Mouse (Mus musculus): ENCODE results near the gene Gss.

Gss gene

DNA sequence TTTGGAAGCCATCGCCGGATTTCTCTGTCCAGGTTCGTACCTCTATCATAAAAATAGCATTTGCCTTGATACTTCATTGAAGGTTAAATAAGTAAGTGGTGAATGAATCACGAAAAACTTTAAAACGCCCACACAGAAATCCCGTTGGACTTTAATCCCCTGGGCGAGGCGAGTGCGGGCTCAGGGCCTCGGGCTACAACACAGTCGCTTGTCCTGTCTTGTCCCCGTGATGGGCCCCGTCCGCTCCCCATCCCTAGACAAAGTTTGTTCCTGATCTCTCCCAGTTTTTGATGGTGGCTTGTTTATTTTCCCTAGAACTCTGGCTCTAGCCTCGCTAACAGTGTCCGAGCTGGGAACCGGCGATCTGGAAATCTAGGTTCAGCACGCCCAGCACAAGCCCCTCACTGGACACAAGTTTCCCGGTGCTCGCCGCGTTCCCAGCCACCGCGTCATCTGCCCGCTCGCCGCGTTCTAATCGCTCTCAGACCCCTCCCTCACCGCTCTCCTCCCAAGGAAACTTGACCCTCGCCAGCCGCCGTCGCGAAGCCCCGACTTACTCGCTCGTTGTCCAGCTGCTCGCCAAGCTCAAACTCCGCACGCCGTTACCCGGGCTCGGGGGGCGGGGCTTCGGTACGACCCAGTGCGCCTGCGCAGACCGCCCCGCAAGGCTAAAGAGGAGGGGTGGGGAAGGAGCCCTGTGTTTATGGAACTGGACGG, at the start of gene Gss:
TSS of gene Gss (minus strand) at position 674 of the 717 bp plus-strand sequence.
- DNase-seq (ENCODE audit: low spot score): peak; percentile 100

DNA sequence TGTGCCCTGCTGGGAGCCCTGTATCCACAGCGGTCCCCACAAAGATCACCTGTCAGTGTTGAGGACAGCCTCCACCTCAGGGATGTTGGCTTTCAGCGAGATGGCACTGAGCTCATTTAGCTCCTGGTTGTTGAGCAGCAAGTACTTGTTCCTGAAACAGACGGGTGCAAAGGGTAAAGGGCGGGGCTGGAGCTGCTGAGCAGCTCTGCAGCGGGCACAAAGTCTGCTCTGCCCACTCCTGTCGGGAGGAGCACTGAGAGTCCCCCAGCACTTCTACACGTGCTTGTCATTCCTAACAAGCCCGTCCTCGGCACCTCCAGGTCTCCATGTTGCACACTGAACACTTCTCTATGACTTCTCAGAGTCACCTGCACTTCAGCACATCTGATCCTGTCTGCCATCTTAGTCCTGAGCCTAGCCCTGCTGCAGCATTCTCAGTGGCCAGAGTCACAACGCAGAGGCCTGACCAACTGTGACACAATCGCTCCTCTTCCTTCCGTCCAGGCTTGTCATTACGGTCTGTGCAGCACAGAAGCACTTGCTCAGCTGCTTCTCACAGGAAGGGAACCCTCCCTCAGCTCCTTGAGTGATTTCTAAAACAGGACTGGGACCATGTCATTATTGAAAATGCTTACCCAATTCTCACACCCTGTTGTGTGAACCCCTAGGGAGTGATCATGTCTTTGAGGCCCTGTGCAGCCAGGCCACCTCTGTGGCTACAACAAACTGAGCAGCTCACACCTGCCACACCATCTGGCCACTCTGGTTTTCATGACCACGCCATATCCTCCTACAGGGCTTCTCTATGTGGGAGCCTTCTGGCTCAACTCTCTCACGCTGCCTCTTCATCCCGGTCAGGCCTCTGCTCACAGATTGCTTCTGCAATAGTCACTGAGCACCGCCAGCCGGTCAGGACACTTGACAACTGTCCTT, 49.2 kb upstream of the Gss start:
- no peak for DNase-seq (ENCODE audit: low spot score)

DNA sequence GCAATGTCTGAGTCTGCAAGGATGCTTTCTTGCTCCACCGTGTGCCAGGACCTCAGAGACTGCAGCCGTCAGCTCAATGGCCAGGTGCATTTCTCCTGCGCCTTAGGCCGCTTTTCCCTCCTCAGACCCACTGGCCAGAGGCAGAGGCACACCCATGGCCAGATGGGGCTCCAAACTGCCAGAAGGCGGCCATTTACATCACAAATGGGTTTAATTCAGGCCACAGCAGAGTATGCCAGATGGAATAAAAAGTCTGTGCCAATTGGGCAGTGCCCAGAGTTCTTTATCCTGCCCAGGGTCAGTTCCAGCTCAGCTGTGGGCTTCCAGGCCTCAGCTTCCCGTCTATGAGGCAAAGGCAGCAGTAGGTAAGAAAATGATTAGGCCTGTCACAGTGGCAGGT, 48.0 kb upstream of the Gss start:
- DNase-seq (ENCODE audit: low spot score): no peak

DNA sequence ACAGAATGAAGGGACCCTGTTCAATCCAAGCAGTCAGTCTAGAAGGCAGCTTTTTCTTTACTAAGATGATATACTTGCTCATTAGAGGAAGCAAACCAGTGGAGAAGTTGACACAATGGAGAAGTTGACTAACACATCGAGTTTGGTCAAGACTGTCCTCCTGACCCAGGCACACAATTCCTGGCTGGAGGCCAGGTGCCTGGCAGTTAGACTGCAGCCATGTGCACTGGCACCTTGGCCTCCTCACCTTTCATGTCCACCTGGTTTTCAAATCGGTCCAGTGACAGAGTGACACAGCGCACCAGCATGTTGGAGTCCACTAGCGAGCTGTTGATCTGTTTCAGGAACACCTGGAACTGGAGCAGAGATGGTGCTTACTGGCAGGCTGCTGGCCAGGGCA, 44.8 kb upstream of the Gss start:
- DNase-seq (ENCODE audit: low spot score): no peak

- no peak for DNase-seq (ENCODE audit: low spot score)
These were observed 44.3 kb upstream of the Gss start for GRCm38 (mm10) chr2:155636881-155637280.

DNA sequence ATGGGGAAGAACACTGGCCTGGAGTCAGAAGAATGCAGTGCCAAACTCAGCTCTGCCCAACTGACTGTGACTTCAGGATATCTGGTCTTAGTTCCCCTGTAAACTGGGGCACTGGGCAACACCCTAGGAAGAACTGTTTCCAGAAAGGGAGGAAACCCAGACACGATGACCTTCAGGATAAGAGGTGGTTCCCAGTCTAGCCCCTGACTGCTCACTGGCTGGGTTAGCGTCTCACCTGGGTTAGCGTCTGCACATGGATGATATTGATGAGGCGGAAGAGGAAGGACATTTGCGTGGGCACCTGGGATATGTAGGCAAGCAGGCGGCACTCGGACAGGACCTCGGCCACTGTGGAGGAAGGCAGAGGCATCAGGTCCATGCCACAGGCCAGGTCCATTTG, 43.4 kb upstream of the Gss start:
- no peak for DNase-seq (ENCODE audit: low spot score)

DNA sequence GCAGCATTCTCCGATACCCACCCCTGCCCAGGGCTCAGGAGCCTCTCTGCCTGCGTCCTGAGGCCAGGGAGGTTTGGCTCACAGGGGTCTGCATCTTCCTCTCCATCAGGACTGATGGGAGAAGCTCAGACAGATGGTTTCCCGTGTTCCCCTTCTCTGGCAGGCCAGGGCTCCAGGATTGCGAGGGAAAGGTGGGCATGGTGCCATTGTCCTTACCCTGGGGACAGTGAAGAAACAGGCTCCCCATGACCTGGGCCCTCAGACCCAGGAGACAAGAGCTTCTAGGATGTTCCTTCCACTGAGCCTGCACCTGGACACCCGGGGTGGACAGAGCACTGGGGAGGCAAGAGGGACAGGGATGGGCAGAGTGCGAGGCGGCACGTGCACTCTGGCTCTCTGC, 42.0 kb upstream of the Gss start:
- DNase-seq (ENCODE audit: low spot score): no peak

DNA sequence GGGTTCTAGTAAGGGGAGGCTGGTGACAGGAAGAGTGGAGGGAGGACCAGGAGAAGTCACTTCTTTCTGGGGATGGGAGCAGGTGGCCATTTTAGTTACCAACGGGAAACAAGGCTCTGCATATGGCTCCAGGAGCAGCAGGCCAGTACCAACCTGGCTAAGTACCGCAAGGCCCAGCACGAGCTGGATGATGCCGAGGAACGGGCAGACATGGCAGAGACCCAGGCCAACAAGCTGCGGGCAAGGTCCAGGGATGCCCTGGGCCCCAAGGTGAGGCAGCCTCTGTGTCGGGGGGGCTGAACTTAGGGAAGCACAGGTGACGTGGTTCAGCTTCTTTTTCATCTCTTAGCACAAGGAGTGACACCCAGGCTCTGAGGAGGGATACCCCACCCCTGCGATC, 41.1 kb upstream of the Gss start:
- no peak for DNase-seq (ENCODE audit: low spot score)

- DNase-seq (ENCODE audit: low spot score): no peak
These were observed 40.5 kb upstream of the Gss start for GRCm38 (mm10) chr2:155633121-155633520.

- DNase-seq (ENCODE audit: low spot score): no peak
These were observed 39.7 kb upstream of the Gss start for GRCm38 (mm10) chr2:155632138-155632936.

DNA sequence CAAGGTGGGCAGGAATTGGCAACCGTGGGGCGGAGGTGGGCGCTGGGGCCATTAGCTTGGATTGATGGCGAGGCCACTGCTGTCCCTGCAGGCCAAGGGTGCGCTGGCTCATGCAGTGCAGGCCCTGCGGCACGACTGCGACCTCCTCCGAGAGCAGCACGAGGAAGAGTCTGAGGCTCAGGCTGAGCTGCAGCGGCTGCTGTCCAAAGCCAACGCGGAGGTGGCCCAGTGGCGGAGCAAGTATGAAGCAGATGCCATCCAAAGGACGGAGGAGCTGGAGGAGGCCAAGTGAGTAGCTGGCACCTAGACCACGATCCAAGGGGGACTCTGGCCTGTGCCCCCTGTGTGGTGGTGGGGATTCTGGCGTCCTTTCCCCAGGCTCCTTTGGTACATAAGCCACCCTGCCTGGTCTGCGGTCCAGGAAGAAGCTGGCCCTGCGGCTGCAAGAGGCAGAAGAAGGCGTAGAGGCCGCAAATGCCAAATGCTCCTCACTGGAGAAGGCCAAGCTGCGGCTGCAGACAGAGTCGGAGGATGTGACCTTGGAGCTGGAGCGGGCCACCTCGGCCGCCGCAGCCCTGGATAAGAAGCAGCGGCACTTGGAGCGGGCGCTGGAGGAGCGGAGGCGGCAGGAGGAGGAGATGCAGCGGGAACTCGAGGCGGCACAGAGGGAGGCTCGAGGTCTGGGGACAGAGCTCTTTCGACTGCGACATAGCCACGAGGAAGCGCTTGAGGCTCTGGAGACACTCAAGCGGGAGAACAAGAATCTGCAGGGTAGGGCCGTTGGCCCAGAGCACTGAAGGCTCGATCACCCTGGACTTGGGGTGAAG, 38.2 kb upstream of the Gss start:
- no peak for DNase-seq (ENCODE audit: low spot score)

DNA sequence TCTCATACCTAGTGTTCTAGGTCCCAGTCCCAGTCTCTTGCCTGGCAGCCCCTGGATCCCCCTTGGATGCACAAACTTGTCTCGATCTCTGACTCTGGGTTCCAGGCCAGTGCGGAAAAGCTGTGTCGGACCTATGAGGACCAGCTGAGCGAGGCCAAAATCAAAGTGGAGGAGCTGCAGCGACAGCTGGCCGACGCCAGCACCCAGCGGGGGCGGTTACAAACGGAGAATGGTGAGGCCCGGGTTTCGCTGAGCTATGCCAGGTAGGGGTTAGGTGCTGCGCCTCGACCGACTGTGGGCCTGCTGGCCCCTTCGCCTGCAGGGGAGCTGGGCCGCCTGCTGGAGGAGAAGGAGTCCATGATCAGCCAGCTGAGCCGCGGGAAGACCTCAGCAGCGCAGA, 37.5 kb upstream of the Gss start:
- no peak for DNase-seq (ENCODE audit: low spot score)

GRCm38 (mm10) chr2:155629231-155629661, 36.6 kb upstream of the Gss start:
- peak; percentile 37 for DNase-seq (ENCODE audit: low spot score)

DNA sequence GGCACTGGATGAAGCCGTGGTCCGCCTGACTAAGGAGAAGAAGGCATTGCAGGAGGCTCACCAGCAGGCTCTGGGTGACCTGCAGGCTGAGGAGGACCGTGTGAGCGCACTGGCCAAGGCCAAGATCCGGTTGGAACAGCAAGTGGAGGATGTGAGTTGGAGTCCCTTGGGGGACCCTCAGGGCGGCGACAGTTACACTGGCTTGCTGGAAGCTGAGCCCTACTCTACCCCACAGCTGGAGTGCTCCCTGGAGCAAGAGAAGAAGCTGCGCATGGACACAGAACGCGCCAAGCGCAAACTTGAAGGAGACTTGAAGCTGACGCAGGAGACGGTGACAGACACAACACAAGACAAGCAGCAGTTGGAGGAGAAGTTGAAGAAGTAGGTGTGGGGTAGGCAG, 35.9 kb upstream of the Gss start:
- DNase-seq (ENCODE audit: low spot score): no peak

GRCm38 (mm10) chr2:155628112-155628511, 35.5 kb upstream of the Gss start:
- no peak for DNase-seq (ENCODE audit: low spot score)

- DNase-seq (ENCODE audit: low spot score): peak; percentile 72
These were observed 34.6 kb upstream of the Gss start for GRCm38 (mm10) chr2:155627030-155627738.

GRCm38 (mm10) chr2:155626277-155626676, 33.7 kb upstream of the Gss start:
- DNase-seq (ENCODE audit: low spot score): no peak

DNA sequence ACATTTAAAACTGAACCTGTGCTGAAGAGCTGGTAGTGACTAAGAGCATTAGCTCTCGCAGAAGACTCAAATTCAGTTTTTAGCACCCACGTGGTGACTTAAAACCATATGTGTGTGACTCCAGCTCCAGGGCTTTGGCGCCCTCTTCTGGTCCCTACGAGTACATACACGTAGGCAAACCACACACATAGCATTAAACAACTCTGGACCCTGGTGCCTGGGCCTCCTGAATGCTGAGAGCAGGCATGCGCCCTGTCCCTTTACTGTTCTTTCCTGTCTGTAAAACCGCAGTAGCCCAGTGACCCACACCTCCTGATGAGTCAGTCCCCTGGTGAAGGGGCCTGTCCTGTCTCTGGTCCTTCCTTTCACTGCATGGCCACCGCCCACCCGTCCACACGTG, 32.1 kb upstream of the Gss start:
- DNase-seq (ENCODE audit: low spot score): no peak

- DNase-seq (ENCODE audit: low spot score): no peak
These were observed 31.4 kb upstream of the Gss start for GRCm38 (mm10) chr2:155623996-155624395.

DNA sequence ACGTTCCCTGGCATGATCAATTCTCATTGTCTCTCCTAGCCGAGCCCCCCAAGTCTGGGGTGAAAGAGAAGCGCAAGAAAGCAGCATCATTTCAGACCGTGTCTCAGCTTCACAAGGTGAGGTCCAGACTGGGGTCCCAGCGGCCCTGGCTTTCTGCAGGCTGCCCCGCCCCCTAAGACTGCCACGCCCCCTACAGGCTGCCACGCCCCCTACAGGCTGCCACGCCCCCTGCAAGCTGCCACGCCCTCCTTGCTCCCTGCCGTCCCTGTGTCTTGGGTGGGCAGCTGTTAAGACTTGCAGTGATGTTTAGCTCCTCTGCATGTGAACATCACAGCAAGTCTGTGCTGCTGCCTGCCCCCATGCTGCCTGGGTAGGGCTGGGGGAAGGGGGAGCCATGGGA, 30.0 kb upstream of the Gss start:
- no peak for DNase-seq (ENCODE audit: low spot score)

DNA sequence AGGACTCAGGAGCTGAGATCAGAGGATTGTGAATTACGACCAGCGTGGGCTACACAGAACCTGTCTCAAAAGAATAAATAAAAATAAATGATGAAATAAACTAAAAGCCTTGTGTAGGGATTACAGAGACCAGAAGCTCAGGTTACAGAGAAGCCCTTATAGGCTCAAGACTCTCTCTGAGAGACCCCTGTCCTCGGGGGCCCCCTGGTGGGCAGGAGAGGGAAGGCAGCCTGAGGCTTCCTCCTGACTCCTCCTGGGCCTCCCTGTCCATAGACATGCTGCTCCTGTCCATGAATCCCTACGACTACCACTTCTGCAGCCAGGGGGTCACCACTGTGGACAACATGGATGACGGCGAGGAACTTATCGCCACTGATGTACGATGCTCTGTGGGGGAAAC, 27.2 kb upstream of the Gss start:
- peak; percentile 93 for DNase-seq (ENCODE audit: low spot score)
